Mouse (Mus musculus) CD8-positive naive resting alpha-beta T cell, adult 2 months (primary cell): ENCODE results near the gene Arl3.

Experiments used
- DNase-seq, 2 experiments: peaks; one replicate each; pipeline ENCODE4 v3.0.0; 2022; ENCODE audit warnings: low read depth in 2 of 2, low spot score in 2 of 2

Arl3 gene

DNA sequence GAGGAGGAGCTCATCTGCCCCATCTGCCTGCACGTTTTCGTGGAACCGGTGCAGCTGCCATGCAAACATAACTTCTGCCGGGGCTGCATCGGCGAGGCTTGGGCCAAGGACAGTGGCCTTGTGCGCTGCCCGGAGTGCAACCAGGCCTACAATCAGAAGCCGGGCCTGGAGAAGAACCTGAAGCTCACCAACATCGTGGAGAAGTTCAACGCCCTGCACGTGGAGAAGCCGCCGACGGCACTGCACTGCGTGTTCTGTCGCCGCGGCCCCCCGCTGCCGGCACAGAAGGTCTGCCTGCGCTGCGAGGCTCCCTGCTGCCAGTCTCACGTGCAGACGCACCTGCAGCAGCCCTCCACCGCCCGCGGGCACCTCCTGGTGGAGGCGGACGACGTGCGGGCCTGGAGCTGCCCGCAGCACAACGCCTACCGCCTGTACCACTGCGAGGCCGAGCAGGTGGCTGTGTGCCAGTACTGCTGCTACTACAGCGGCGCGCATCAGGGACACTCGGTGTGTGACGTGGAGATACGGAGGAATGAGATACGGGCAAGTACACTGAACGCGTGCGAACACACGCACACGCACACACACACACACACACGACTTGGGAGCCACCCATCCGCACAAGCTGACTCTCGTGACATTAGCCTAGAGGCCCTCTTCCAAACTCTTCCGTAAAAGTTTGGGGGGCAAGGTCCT lies 70.4 kb downstream of the Arl3 start:
- DNase-seq = peak; percentile 80

- peak; percentile 62 to 69 for DNase-seq
Measured at GRCm38 (mm10) chr19:46502069-46502455, 70.9 kb downstream of the Arl3 start.

DNA sequence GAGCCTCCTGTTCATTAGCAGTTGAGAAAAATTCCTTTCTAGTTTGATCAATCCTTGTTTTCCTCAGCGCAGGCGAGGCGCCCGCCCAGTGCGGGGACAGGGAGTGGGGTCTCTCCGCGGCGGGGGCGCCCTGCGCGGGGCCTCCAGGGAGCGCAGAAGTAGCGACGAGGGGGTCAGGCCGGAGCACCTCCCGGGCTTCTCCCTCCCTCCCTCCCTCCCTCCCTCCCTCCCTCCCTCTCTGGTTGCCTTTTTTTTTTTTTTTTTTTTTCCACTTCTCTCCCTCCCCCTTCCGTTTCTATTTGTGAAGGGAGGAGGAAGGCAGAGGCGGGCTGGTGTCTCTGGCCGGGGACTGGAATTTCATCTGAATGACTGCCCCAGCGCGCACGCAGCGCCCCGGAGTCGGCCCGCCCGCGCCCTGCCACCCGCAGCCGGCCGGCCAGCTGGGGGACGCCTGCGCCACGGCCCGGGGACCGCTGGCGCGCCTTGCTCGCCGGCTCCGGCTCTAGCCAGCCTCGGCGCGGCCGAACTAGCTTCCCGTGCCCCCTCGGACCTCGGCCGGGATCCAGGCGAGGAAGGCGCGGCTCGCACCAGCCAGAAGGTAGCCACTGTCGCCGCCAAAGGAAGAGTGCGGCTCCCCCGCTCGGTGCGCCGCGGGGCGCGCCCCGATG lies 71.5 kb downstream of the Arl3 start, which contains the start of gene Trim8:
TSS of gene Trim8 (plus strand) at position 302 of the 668 bp plus-strand sequence.
- peak; percentile 27 to 55 for DNase-seq

DNA sequence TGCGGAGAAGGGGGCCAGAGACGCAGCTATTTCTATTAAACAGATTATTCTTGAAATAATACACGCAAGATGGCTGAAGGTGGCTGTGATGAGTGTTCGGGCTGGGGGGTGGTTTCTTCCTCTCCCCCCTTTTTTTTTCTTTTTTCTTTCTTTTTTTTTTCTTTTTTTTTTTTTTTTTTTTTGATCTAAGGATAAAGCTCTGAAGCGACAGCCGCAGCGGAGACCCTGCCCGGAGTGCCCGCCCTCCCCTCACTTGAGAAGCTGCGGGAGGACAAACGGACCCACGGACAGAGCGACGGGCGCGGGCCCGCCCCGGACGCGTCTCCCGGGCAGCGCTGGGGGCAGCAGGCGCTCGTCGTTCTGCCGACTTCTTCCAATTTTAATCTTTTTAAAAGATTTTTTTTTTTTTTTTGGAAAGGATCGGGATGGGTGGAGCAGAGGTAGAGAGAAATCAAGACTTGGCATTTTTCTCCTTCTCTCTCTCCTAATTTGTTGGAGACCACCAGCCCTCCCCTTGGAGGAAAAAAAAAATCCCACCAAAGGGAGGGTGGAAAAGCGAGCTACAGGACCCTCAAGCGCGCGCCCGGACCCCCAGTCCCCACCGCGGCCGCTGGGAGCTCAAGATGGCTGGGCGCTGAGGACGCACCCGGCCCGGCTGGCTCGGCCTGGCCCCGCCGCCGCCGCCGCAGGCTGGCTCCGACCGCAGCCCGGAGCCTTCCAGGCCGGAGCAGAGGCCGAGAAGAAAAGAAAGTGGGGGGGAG lies 72.2 kb downstream of the Arl3 start:
- no peak for DNase-seq

DNA sequence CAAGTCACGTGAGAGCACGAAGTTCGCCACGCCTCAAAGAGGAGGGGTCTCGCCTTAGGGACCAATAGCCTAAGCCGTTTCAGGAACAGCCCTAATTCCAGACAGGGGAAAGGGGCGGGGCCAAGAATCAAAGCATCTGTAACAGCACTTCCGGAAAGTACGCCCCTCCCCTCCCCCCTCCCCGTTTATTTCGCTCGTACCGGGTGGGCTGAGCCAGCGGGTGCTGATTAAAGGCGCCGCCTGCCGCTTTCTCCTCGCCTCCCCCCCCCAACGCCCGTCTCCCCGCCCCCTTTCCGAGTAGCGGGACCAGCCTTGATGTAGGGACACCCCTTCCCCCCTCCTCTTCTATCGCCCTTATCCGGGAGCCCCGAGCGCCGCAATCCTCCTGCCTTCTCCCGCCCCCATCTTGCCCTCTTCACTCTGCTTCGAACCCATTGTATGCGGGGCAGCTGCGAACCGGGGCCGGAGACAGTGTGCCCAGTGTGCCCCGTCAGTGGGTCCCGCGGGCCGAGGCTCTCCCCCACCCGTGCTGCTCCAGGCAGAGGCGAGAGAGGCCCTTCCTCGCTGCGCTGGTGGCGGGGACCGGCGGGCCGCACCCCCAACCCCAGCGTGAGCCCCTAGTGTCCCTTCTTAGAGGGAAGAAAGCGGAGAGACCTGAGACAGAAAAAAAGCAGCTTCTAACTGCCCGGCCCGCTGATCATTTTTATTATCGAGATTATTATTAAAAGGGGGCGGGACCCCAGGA lies 73.0 kb downstream of the Arl3 start:
- DNase-seq = peak; percentile 87 to 93

- no peak for DNase-seq
Measured at GRCm38 (mm10) chr19:46499539-46499835, 73.5 kb downstream of the Arl3 start.

DNA sequence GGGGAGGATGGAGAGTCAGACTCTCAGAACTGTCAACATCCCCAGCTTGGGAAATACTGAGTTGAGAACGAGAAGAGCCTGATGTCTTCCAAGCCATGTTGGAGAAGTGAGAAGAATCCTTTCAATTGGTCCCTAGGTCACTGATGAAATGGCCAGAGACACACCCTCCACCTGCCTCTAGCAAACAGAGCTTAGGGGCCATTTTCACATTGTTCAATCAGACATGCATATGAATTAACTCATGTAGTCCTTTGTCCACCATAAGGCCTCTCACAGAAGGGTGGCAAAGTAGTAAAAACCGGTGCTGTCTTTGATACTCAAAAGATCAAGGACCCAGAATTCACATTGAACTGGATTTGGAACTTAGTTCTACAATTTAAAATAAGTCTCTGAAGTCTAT lies 75.8 kb downstream of the Arl3 start:
- DNase-seq = no peak

DNA sequence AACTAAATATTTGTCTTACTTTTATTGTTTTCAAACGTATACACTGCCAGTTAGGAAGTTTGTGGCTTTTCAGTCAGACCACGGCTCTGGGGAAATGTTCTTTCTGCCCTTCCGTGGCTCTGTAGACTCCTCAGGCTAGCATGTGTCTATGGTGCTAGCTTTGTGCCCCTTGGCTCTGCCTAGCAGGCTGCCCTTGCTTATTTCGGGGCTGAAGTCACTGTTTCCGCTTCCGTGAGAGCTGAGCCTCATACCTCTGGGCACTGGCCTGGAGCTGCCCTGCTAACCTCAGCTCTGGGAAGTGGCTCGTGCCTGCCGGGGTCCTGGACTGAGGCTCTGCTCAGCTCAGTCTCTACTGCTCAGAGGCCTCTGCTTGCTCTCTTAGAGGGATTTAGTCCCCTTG lies 77.9 kb downstream of the Arl3 start:
- DNase-seq = no peak

- no peak for DNase-seq
Measured at GRCm38 (mm10) chr19:46490634-46491033, 82.4 kb downstream of the Arl3 start.

- DNase-seq = no peak
Measured at GRCm38 (mm10) chr19:46489448-46489847, 83.5 kb downstream of the Arl3 start.

DNA sequence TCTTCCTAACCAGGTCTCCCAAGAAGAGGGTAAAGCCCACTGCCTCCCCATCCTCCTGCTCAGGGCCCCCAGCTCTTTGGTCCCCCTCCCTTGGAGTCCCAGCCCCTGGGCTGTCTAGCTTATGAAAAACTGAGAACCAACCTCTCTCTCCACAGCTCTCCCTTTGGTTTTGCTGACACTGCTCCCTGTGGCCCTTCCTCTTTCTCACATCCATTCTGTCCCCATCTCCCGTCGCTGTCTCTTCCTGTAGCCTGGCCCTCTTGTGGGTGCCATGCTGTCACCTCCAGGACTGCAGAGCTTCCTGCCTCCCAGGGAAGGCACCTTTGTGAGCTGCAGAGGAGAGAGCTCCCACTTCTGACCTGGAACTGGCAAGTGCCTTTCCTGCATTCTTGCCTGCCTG lies 86.3 kb downstream of the Arl3 start:
- no peak for DNase-seq

DNA sequence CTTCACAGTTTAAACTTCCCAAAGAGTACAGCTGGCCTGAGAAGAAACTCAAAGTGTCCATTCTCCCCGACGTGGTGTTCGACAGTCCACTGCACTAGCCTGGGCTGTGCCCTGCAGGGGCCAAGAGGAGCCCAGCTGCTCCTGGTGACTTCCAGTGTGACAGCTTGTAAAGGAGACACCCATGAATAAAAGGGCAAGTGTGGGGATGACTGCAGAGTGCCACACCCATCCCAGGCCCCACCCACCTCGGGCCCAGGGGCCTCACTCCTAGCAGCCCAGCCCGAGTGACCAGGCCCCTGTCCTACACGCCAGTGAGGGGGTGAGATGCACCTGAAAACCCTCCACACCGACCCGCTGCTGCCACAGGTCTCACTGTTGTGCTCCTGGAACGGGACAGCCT lies 87.2 kb downstream of the Arl3 start:
- DNase-seq = no peak

DNA sequence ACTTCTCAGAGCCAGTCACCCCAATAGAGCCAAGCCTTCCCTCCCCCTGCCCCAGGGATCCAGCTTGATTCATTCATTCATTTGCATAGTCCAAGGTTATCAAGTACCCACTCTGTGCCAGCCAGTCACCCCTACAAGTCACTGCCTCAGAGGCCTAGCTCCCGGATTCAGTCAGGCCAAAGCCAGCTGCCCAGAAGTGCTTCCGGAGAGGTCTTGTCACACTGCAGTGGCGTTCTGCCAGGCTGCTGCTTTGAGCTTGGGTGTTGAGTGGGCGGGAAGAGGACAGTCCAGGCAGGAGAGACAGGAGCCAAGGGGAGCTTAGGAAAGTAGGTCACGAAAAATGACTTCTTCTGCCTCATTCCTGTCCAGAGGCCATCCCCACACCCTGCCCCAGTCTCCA lies 88.5 kb downstream of the Arl3 start:
- DNase-seq = no peak

DNA sequence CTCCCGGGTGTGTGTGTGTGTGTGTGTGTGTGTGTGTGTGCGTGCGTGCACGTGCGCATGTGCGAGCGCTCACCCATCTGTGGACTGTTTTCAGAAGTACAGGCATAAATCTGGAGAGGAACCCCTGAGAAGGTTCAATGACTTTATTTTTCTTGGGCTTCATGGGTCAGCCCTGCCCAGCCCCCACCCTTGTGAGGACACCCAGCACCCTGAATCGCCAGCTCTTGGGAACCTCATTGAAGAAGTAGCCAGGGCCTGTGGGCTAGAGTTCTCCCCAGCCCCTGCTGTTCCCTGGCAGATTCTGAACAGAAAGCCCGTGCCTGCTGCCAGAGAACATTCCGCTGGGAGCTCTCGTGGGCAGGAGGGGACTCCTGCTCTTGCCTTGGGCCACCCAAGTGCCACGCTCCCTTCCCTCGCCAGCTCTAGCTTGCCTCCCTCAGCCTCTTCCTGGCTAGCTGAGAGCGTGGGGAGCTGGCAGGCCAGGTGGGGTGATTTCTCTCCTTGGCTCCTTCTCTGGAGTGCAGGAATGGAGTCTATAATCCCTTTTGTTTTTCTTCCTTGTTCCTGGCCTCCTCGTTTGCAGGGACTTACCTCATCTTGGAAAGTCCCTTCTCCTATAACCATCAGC lies 89.2 kb downstream of the Arl3 start:
- no peak for DNase-seq

- DNase-seq = no peak
Measured at GRCm38 (mm10) chr19:46482896-46483516, 90.0 kb downstream of the Arl3 start.

GRCm38 (mm10) chr19:46481756-46482155 lies 91.2 kb downstream of the Arl3 start:
- no peak for DNase-seq

DNA sequence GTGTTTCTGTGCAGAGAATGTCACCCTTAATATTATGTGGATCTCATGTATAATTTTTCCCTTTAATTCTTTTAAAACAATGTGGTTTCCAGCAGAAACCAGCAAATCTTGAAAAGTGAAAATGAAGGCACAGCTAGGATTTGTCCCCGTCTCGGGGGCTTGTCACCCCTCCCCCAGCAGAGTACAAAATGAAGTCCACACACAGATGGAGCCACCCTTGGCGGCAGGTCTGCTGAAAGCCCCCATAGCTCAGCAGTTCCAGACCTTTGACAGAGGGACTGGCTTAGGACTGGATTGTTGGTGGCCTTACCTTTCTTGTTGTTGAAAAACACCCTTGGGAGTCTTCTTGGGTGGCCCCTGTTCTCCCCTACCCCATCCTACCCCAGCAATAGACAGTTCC lies 91.6 kb downstream of the Arl3 start:
- no peak for DNase-seq
